Mouse (Mus musculus) monocyte, adult 2 months (primary cell): ENCODE data around the gene Wrap73.

Experiments
- DNase-seq, 2 experiments: peaks; one replicate each; pipeline ENCODE4 v3.0.0; 2022; ENCODE audit warnings: low spot score in 2 of 2, low read depth in 1 of 2

The Wrap73 gene

DNA sequence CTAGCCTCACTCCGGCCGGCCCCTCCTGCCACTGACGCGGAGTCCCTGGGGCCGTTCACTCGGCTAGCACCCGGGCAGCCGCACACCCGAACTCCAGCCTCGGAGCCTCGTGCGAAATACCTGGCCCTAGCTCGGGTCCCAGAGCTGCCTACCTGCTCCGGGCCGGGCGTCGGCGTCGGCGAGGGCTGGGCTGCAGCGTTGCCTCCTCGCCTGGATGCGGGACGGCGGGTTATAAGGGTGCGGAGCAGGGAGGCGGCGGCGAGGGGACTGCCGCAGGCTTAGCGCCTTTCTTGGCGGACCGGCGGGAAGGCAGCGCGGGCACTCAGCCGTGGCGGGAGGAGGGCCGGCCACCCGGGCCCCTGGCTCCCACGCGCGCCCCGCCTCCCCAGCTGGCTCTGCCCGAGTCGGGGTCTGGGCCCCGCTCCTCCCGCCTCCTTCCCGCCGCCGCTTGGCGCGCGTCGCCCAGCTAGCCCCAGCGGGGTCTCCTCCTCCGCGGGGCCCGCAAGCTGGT is 2.4 kb upstream of the Wrap73 start:
- no peak for DNase-seq

DNA sequence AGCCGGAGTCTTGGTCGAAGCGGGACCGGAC is 2.2 kb upstream of the Wrap73 start, which contains the start of gene Trp73:
Trp73 (minus strand) TSS at position 27 of the 31 bp plus-strand sequence.
- no peak for DNase-seq

- DNase-seq: no peak
Observed at GRCm38 (mm10) chr4:154140213-154141008, 1.8 kb upstream of the Wrap73 start.

DNA sequence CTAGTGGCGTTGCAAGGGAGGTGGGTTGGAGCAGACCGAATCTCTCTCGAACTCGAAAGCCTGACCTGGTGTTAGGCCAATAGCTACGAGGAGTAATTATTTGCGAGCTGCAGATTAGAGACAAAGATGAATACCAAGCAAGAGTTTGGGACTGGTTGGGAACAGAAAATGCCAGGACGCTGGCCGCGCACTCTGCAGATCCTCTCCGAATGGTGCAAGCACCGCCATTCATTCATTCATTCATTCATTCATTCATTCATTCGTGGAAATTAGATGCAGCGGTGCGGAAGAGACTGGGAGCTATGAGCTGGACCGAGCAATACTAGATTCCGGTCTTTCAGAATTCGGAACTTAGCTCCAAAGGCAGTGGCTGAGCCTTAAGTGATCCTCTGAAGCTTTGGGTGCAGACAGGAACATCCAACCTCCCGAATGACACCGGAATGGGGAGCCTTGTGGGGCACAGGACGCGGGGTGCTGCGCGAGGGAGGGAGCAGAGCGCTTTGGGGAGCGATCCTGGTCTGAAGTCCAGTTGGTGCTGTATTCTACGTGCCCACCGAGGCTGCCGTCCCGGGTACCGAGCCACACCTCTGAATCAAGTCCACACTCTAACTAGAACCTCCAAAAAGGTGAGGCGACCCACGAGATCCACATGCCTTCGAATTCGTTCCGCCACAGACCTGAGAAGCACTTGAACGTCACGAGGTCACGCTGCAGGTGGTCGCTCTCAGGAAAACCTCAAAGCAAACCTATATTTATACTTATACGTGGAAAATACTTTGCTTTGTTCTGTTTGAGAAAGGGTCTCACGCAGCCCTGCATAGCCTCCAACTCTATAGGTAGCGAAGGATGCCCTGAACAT is 934 bp upstream of the Wrap73 start:
- DNase-seq: no peak

DNA sequence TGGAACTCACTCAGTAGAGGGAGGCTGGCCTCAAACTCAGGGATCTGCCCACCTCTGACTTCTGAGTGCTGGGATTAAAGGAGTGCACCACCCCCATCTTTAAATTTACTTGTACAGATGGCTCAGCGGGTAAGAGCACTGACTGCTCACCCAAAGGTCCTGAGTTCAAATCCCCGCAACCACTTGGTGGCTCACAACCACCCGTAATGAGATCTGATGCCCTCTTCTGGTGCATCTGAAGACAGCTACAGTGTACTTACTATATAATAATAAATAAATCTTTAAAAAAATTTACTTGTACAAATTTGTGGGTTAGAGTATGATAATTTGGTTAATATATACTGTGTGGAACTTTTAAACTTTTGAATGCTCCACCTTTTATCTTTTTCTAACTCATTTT is 2.5 kb downstream of the Wrap73 start:
- no peak for DNase-seq

DNA sequence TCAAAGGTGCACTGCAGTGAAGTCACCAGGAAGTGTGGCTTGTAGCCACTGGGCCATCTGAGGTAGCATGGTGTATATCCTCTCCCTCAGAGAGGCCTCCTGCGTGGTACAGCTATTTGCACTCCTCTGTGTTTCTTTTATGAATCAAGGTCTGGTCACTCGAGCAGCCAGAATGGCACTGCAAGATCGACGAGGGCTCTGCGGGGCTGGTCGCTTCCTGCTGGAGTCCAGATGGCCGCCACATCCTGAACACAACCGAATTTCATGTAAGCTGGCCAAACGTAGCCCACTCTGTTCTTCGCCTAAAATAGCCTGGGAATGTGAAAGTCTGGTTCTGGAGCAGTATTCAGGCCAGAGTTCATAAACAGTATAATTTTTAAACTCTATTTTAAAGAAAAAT is 4.2 kb downstream of the Wrap73 start:
- DNase-seq: no peak

- no peak for DNase-seq
Observed at GRCm38 (mm10) chr4:154154104-154154503, 11.9 kb downstream of the Wrap73 start.

DNA sequence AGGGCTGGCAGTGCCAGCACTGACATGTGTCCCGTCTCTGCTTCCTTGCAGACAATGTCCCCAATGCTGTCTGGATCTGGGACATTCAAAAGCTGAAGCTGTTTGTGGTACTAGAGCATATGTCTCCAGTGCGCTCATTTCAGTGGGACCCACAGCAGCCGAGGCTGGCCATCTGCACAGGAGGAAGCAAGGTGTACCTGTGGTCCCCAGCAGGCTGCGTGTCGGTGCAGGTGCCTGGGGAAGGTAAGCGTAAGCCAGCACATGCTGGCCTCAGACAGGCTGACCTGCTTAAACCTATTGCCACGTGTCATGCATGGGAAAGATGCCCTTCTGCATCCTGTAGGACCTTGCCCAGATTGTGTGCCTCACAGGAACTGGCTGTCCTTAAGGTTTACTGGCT is 13.9 kb downstream of the Wrap73 start:
- DNase-seq: no peak

DNA sequence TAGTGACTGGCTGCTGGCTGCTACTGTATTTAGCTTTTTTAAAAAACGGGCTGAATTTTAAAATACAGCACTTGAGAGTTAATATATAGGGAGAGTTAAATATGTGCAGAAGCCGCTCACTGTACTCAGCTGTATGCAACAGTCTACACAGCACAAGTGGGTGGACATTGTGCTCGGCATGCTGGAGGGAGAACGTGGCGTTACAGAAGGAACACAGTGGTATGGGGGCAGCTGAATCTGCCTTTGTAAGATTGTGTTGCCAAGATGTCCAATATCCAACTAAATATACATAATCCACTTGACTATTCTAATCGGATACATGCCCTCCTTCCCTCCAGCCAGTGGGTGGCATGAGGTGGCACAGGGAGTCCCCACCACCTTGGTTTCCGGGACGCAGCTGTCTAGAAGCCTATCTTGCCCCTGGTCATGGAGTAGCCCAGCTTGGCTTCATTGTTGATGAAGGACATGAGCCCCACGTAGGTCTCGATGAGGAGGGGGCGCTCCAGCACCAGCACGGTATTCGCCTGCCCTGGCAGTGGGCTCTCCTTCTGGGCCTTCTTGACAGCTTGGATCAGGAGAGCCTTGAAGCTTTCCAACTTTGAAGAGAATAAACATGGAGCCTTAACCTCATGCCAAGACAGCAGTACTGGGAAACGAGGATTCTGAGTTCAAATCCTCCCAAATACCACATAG is 15.9 kb downstream of the Wrap73 start:
- DNase-seq: no peak

DNA sequence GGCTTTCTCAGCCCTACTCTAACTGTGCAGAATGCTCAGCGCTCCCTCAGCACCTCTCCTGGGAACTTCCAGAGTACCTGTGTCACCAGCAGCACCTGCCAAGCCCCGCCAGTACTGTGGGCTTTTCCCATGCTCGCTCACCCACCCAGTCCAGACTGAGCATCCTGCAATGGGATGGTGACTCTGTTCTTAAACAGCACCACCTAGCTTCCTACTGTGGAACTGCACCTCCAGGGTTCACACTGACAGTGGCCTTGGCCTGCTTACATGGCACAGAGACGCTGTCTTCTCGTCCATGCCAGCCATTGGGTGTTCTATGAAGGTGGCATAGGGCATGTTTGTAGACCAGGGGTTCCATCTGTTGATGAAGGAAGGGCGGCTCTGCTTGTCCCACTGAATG is 16.8 kb downstream of the Wrap73 start:
- peak; percentile 52 to 76 for DNase-seq

GRCm38 (mm10) chr4:154159961-154160537 is 17.9 kb downstream of the Wrap73 start:
- DNase-seq: no peak

DNA sequence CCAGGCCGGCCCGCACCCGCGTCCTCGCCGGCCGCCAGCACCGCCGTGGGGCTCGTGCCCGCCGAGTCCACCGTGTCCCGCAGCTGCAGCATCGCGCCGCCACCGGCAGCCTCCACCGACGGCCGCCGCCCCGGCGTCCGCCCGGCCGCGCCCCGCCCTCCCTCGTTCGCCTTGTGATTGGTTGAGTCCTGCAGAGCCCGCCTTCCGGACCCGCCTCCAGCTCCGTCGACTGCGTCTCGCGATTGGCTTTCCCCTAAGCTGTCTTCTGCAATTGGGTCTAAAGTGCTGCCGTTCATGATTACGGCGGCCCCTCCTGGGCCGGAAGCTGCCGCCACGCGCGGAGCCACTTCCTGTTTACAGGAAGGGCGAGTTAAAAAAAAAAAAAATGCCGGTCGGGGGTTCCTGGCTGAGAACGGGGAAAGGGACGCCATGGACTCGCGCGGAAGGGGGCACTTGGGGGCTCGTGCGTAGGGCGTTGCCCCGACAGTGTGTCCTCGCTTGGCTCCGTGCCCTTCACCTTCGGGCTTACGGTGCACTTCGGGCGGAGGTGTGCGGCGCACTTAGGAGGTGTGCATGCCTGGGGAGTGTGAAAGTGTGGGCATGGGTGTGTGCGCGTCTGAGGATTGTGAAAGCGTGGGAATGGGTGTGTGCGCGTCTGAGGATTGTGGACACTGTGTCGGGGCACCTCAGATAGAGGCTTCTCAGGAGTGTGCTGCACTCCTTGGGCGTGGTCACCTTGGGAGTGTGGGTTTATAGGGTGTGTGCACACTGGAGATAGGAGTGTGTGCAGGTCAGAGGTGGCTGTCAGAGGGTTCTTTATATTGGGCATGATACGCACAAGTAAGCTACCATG is 18.6 kb downstream of the Wrap73 start, which contains the start of gene Tprgl:
Tprgl (minus strand) TSS at position 129 of the 853 bp plus-strand sequence.
- peak; percentile 87 to 94 for DNase-seq

DNA sequence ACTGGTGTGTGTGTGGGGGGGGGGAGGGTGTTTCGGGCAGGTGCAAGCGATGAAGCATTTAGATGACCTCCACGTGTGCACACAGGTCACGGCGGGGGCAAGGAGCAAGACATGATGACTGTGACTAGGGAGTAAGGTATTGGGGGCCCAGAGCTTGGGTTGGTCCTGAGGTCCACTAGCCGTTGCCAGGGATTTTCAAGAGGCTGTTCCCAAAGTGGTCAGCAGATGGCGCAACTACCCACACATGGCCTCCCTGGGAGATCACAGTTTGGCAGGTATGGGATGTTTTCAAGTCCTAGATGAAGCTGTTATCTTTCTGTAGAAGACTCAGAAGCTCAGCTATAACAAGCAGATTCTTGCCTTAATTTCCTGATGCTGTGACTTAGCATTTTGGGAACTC is 21.1 kb downstream of the Wrap73 start:
- peak in 1 of 2 experiments; percentile 34 for DNase-seq

- DNase-seq: no peak
Observed at GRCm38 (mm10) chr4:154167053-154167452, 24.9 kb downstream of the Wrap73 start.

DNA sequence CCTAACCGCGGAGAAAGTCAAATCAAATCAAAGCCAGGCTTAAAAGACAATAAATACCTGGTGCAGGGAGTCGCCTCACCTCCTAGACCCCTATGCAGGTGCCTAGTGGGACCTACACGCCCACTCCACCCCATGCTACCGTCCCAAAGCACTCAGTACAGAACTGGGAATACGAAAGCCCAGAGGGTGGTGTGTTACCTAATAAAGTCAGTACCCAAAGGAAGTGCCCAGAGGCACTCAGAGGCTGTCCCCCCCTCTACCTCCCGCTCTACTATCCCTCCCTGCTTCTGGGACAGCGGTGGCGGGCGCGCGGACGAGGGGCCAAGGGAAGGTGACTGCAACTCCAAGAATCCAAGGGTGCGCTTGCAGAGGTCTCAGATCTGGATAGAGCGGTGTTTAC is 27.8 kb downstream of the Wrap73 start:
- DNase-seq: no peak

DNA sequence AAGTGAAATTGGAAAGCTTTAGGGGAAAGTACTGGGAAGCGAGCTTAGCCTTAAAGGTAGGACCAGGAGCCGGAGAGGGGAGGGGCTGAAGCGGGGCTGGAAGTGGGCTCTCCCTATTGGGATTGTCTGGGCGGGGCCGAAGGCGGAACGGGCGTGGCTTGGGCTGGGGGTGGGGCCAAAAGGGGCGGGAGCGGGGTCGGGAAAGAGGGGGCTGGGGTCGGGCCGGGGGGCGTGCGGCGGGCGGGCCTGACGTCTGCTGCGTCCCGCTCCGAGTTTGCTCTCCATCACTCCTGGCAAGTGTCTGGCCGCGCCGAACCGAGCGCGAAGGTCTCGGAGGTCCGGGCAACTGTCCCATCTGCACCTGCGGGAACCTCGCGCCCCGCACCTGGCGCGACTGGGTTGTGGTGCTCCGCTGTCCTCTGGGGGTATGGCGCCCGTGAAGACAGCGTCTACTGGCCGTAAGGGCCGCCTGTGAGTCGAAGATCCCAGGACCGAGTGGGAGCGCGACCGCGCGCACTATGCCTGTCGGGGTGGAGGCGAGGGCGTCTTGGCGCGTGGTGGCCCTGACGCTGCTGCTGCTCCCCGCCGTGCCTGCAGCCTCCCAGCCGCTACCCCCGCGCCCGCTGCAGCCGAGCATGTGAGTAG is 28.5 kb downstream of the Wrap73 start, which contains the start of gene Megf6:
Megf6 (plus strand) TSS at position 225 of the 645 bp plus-strand sequence.
- no peak for DNase-seq

DNA sequence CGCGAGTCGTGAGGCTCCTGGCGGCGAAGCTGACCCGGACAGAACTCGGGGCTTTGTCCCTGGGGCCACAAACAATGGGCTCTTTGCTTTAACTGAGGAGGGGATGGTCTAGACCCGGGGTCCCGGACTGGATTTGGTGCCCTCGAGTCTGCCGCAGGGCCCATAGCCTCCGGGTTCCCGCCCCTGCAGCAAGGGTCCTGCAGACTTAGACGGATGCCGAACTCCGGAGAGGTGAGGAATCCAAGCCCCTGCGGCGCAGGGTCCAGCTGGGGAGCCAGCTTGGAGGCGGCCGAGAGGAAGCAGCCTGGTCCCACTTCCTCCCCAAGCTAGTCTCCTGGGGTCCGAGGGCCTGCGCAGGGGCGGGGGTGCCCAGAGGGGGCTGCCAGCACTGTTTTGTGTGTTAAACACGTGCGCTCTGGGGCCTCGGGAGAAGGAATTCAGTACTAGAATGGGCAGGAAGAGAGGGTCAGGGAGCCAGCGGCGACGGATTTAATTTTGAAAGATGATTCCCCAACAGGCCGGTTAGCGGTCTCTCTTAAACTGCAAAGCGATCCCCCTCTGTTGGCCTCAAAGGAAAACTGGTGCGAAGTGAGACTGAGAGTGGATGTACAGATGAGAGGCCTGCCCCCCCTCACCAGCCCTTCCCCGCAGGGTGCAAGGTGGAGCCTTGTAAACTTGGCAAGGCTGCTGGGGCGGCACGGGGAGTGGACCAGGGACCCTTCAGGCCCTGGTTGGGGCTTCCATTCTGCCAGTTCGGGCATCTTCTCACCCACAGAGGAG is 29.2 kb downstream of the Wrap73 start:
- DNase-seq: no peak

GRCm38 (mm10) chr4:154171931-154172604 is 29.9 kb downstream of the Wrap73 start:
- no peak for DNase-seq

- DNase-seq: no peak
Observed at GRCm38 (mm10) chr4:154177257-154177656, 35.1 kb downstream of the Wrap73 start.
